Mouse (Mus musculus) heart, embryonic 16.5 days (tissue): ENCODE data around the gene Hk3. TPM values are rescaled to one million over a fixed set of nuclear protein-coding genes. Genes with fewer than 3 reads are reported as not detected.

Experiments used
- ATAC-seq: fragments of 200-750 bp; cut with Nextera tagmentation; replicated peaks from 2 replicates; pipeline ENCODE4 v1.8.0; 2017; ENCODE audit warnings: moderate number of reproducible peaks; ENCODE audit not compliant: insufficient read depth, low FRiP score; ENCODE audit errors: extremely low read depth
- H3K27ac ChIP-seq: fragments of 300-500 bp; sonication (generic); 2 replicates; pipeline ENCODE4 v1.5.1; 2014; ENCODE audit warnings: mild to moderate bottlenecking, low read length, control low read depth, moderate library complexity
- H3K27me3 ChIP-seq: fragments of 300-500 bp; sonication (generic); 2 replicates; pipeline ENCODE4 v1.6.1; 2014; ENCODE audit warnings: low read length, mixed read lengths; ENCODE audit not compliant: control insufficient read depth, insufficient read depth
- H3K36me3 ChIP-seq: fragments of 300-500 bp; sonication (generic); 2 replicates; pipeline ENCODE4 v1.6.1; 2014; ENCODE audit not compliant: control insufficient read depth, insufficient read depth
- H3K4me1 ChIP-seq: fragments of 300-500 bp; sonication (generic); 2 replicates; pipeline ENCODE4 v1.6.1; 2014; ENCODE audit warnings: low read length, mixed read lengths; ENCODE audit not compliant: control insufficient read depth, insufficient read depth
- H3K4me2 ChIP-seq: fragments of 300-500 bp; sonication (generic); 2 replicates; pipeline ENCODE4 v1.6.1; 2014; ENCODE audit warnings: low read depth, mild to moderate bottlenecking, control low read depth, low read length
- H3K4me3 ChIP-seq: fragments of 300-500 bp; sonication (generic); 2 replicates; pipeline ENCODE4 v1.5.1; 2014; ENCODE audit warnings: mild to moderate bottlenecking, control low read depth, low read length
- H3K9ac ChIP-seq: fragments of 300-500 bp; sonication (generic); 2 replicates; pipeline ENCODE4 v1.6.1; 2014; ENCODE audit warnings: low read length, control low read depth
- H3K9me3 ChIP-seq: fragments of 300-500 bp; sonication (generic); replicated peaks from 2 replicates; pipeline ENCODE4 v1.6.1; 2016; ENCODE audit warnings: low read length; ENCODE audit not compliant: control insufficient read depth
- WGBS: fragments of 180-500 bp; shearing (Covaris S2); extraction: QIAGEN DNeasy Blood & Tissue Kit; methylation state at CpG from one replicate; pipeline ENCODE4 v1.1.7; 2014; 5-methylcytosine and 5-hydroxymethylcytosine counted together
- polyA plus RNA-seq: library from polyadenylated mRNA; unstranded; fragments of >200 nt; fragmentation: Nextera tagmentation; extraction: Ambion mirVana; gene quantifications from 2 replicates; pipeline ENCODE4 v1.2.1, GENCODE M21; 2015

Hk3 gene
- polyA plus RNA-seq, 1 experiment from 2014 or later = 0.72 TPM

DNA sequence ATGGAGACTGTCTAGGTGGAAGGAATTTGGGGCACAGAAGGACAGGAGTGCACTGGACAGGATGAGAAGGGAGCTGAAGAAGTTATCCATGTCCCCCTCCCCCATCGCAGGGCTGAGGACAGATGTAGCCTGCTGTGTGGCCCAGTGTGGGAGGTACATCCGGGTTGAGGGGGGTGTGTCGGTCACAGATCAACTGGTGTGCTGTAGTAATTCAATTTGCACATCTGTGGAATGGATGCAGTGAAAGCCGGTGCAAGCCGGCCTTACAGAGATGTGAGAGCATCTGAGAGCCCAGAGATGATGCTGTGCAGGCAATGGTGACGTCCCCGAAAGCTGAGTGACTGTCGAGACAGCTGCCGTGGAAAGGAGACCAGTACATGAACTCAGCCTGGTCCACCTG lies 51.7 kb downstream of the Hk3 start:
- H3K4me3 ChIP-seq = no peak overlapping the region
- no peak for ATAC-seq
- H3K9me3 ChIP-seq = no peaks in the 10 kb centered on the region
- WGBS = 53% methylated on average over 9 of the region's 9 CpGs
- no peak overlapping the region for H3K9ac ChIP-seq
- no peak overlapping the region for H3K4me2 ChIP-seq
- H3K4me1 ChIP-seq = no peaks in the 10 kb centered on the region
- no peaks in the 10 kb centered on the region for H3K36me3 ChIP-seq
- H3K27me3 ChIP-seq = no peaks in the 10 kb centered on the region
- H3K27ac ChIP-seq = no peak overlapping the region

GRCm38 (mm10) chr13:54968636-54969035 lies 52.5 kb downstream of the Hk3 start:
- no peaks in the 10 kb centered on the region for H3K36me3 ChIP-seq
- no peak overlapping the region for H3K9ac ChIP-seq
- WGBS = 57% methylated on average over 5 of the region's 5 CpGs
- H3K4me3 ChIP-seq = no peak overlapping the region
- no peaks in the 10 kb centered on the region for H3K27me3 ChIP-seq
- H3K9me3 ChIP-seq = no peaks in the 10 kb centered on the region
- ATAC-seq = no peak
- H3K4me1 ChIP-seq = no peaks in the 10 kb centered on the region
- H3K4me2 ChIP-seq = no peak overlapping the region
- H3K27ac ChIP-seq = no peak overlapping the region

- H3K4me1 ChIP-seq = no peaks in the 10 kb centered on the region
- no peak for ATAC-seq
- no peak overlapping the region for H3K4me2 ChIP-seq
- H3K9me3 ChIP-seq = no peaks in the 10 kb centered on the region
- H3K27me3 ChIP-seq = no peaks in the 10 kb centered on the region
- 73% methylated on average over 11 of the region's 11 CpGs for WGBS
- H3K4me3 ChIP-seq = no peak overlapping the region
- no peak overlapping the region for H3K27ac ChIP-seq
- H3K9ac ChIP-seq = no peak overlapping the region
- H3K36me3 ChIP-seq = no peaks in the 10 kb centered on the region
Measured at GRCm38 (mm10) chr13:54967501-54967900, 53.7 kb downstream of the Hk3 start.

GRCm38 (mm10) chr13:54965256-54965655 lies 55.9 kb downstream of the Hk3 start:
- WGBS = 80% methylated on average over 6 of the region's 6 CpGs
- no peaks in the 10 kb centered on the region for H3K27me3 ChIP-seq
- no peak for ATAC-seq

GRCm38 (mm10) chr13:54960491-54960890 lies 60.7 kb downstream of the Hk3 start:
- no peak overlapping the region for H3K4me2 ChIP-seq
- H3K9ac ChIP-seq = no peak overlapping the region
- 59% methylated on average over 3 of the region's 3 CpGs for WGBS
- peaks cover 28% of the 10 kb centered on the region for H3K27me3 ChIP-seq
- H3K27ac ChIP-seq = no peak overlapping the region
- no peaks in the 10 kb centered on the region for H3K9me3 ChIP-seq
- no peak overlapping the region for H3K4me3 ChIP-seq
- no peak for ATAC-seq
- no peaks in the 10 kb centered on the region for H3K4me1 ChIP-seq
- H3K36me3 ChIP-seq = no peaks in the 10 kb centered on the region

More at GRCm38 (mm10) chr13:54965256-54965655, 55.9 kb downstream of the Hk3 start:
- Histone ChIP-seq H3K36me3 (no peaks in the 10 kb centered on the region), H3K4me3 (no peak overlapping the region), H3K27ac (no peak overlapping the region), H3K9me3 (no peaks in the 10 kb centered on the region), H3K9ac (no peak overlapping the region), H3K4me1 (no peaks in the 10 kb centered on the region), H3K4me2 (no peak overlapping the region)

GRCm38 (mm10) chr13:54959842-54960241 lies 61.3 kb downstream of the Hk3 start:
- no peak overlapping the region for H3K27ac ChIP-seq
- H3K4me2 ChIP-seq = no peak overlapping the region
- no peaks in the 10 kb centered on the region for H3K9me3 ChIP-seq
- no peak overlapping the region for H3K4me3 ChIP-seq
- no peaks in the 10 kb centered on the region for H3K36me3 ChIP-seq
- H3K27me3 ChIP-seq = peaks cover 34% of the 10 kb centered on the region
- H3K4me1 ChIP-seq = no peaks in the 10 kb centered on the region
- no peak overlapping the region for H3K9ac ChIP-seq
- no peak for ATAC-seq
- 41% methylated on average over 6 of the region's 6 CpGs for WGBS

- no peaks in the 10 kb centered on the region for H3K4me1 ChIP-seq
- no peak for ATAC-seq
- no peak overlapping the region for H3K9ac ChIP-seq
- no peak overlapping the region for H3K4me2 ChIP-seq
- no peak overlapping the region for H3K4me3 ChIP-seq
- 53% methylated on average over 15 of the region's 15 CpGs for WGBS
- H3K27ac ChIP-seq = no peak overlapping the region
- H3K9me3 ChIP-seq = no peaks in the 10 kb centered on the region
- H3K36me3 ChIP-seq = no peaks in the 10 kb centered on the region
- peaks cover 41% of the 10 kb centered on the region for H3K27me3 ChIP-seq
Measured at GRCm38 (mm10) chr13:54959059-54959701, 62.0 kb downstream of the Hk3 start.

GRCm38 (mm10) chr13:54957281-54957680 lies 63.9 kb downstream of the Hk3 start:
- Histone ChIP-seq H3K4me3 (no peak overlapping the region), H3K36me3 (no peaks in the 10 kb centered on the region), H3K9ac (no peak overlapping the region), H3K27ac (no peak overlapping the region), H3K4me2 (no peak overlapping the region), H3K4me1 (no peaks in the 10 kb centered on the region), H3K9me3 (no peaks in the 10 kb centered on the region), H3K27me3 (peaks cover 58% of the 10 kb centered on the region)
- ATAC-seq = no peak
- whole genome bisulfite sequencing = 69% methylated on average over 7 of the region's 7 CpGs
